Mouse (Mus musculus): ENCODE results near the gene Dst.

DNA sequence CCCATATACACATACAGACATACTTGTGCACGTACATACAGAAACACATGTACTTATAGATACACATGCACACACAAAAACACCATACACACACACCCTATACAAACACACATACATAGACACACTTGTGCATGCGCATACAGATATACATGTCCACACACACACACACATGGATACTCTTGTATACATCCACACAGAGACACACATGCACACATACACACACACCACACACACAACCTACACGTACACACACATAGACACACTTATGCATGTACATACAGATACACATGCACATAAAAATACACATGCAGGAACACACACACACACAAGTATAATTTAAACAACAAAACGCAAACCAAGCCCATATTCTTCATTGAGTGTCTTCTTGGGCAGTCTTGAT, 57.8 kb downstream of the Dst start:
- TF ChIP-seq CTCF (IDR thresholded peaks at IDR 0.05; ENCODE audit: insufficient read depth, low read depth, low read length) (no peak), POLR2A (IDR thresholded peaks at IDR 0.05; ENCODE audit: insufficient read depth, low read depth, low read length) (no peak)
